Mouse (Mus musculus): ENCODE measurements around the gene H2afy. TPM values are rescaled to one million over a fixed set of nuclear protein-coding genes. Genes with fewer than 3 reads are reported as not detected.

H2afy gene
- total RNA-seq, 2 experiments from 2014 or later: 754 to 1,537 TPM

DNA sequence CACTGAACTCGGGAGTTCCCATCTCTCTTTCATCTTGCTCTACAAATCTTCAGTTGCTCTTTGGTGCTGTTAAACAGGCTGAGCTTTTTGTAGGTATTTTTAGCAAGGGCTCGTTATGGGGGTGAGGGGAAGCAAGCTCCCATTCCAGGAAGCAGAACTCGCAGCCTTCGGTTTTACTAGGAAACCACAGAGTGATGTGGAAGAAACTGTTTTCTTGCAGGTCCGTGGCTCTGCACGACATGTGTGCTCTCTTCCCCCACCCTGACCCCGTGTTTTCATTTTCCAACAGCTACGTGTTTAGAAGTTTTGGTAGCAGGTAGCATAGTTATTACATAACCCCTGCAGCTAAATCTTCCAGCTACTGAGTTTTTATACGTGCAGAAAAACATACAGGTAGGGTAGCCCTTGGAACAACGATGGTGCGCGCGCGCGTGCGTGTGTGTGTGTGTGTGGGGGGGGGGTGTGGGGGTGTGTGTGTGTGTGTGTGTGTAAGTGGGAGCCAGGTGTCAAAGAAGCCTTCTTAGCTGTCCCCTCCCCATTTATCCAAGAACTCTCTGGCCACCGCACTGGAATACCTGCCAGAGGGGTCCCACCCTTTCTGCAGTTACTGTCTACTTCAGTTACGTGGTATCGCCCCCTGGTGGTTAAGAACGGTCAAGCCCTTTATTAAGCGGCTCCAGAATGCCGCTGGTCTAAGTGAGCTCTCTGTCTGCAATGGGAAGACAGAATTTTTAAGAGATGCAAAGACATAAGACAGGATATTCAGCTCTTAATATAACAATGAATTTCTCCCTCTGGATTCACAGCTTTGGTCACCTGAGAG, 15.5 kb upstream of the H2afy start:
- peak; percentile 87 for ATAC-seq (replicated peaks; ENCODE audit: poor library complexity)

DNA sequence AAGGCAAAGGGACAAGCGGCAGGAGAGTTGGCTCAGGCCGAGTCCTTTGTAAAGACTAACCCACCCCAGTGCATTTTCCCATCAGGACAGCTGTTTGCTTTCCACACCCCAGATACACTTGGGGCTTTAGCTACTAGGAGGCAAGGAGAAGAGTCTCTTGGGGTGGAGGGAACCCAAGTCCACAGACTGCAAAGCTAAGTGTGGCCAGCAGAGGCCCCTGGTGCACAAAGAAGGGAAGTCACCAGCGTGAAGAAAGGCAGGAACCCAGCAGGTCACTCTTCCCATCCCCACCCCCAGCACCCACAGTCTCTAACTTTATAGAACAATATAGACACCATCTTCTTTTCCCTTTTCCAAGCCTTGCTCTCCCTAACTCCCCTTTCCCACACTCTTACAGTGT, 9.4 kb upstream of the H2afy start:
- ATAC-seq (replicated peaks; ENCODE audit: poor library complexity): peak; percentile 98

DNA sequence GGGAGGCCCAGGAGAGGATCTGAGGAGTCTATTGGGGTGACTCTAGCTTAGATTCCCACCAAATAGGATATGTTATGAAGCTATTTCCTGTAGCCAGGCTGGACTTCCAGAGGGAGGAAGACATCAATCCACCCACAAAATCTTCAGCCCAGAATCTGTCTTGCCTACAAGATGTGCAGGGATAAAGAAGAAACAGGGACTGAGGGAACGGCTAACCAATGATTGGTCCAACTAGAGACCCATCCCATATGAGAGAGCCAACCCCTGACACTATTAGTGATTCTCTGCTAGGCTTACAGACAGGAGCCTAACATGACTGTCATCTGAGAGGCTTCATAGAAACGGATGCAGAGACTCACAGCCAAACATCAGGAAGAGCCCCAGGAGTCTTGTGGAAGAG, 7.9 kb upstream of the H2afy start:
- no peak for ATAC-seq (replicated peaks; ENCODE audit: poor library complexity)

DNA sequence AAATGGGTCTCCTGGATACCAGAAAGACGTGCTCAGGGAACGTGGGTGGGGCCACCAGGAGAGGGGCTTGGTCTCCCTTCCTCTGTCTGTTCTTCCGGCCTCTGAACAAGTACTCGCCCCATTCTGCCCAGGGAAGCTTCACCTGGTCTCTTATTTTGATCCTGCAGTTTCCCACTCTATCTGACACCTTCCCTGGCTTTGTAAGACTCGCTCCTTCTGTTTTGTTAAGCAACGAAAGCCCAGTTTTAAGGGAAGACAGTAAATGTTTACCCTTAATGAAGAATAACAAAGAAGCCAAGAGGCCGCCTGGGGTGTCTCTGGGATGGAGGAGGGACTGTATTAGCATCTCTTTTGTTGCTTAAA, 7.0 kb upstream of the H2afy start:
- no peak for ATAC-seq (replicated peaks; ENCODE audit: poor library complexity)

DNA sequence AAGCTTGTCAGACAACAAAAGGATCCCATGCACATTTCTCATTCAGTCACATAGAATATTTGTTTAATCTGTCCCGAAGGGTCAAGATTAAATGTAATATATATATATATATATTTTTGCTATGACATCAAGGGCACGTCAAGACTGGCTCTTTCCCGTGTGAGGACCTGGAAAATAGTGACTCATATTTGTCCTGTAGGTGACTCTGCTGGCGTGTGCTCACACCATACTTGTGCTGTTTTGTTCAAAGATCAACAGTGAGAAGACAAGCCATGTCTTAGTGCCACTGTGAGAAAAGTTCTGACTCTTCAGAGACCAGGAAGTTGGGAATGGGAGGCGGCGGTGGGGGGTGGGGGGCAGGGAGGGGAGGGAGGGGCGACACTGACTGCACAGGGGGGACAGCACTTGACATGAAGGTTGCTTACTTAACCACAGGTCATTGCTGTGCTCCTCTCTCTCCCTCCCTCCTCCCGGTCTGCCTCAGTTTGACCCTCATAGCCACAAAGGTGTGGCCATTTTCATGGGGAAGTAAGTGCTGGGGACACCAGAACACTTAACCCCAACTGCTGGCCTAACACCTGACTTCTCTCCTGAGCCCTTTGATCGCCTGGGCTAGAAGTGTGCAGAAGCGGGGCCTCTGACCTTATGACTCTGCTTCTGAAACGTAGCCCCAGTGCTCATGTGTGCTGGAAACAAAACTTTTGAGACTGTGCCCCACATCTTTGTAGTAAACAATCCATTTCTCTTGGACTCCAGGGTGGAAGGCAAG, 6.4 kb upstream of the H2afy start:
- no peak for ATAC-seq (replicated peaks; ENCODE audit: poor library complexity)

DNA sequence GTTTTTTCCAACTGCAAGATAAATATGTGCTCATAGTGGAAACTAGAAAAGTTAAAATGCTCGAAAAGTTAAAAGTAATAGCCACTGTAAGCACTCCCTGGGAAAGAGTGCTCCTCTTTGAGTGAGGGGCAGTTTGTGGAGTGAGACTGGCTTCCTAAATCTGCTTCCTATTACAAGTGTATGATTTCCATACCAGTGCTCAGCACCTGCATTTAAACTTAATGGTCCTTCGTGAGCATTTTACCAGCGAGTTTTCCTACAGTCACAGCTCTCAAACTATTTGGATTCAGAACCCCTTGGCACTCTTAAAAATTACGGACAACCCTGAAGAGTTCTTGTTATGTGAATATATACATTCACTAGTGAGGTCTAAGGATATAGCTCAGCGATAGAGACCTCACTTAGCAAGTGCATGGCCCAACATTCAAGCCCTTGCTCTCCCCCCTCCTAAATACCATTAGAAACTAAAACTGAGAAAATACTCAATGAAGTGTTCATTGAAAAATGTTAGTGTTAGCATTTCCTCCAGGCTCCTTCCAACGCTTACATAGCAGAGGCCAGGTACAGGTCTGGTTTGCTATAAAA, 3.1 kb upstream of the H2afy start:
- ATAC-seq (replicated peaks; ENCODE audit: poor library complexity): no peak

DNA sequence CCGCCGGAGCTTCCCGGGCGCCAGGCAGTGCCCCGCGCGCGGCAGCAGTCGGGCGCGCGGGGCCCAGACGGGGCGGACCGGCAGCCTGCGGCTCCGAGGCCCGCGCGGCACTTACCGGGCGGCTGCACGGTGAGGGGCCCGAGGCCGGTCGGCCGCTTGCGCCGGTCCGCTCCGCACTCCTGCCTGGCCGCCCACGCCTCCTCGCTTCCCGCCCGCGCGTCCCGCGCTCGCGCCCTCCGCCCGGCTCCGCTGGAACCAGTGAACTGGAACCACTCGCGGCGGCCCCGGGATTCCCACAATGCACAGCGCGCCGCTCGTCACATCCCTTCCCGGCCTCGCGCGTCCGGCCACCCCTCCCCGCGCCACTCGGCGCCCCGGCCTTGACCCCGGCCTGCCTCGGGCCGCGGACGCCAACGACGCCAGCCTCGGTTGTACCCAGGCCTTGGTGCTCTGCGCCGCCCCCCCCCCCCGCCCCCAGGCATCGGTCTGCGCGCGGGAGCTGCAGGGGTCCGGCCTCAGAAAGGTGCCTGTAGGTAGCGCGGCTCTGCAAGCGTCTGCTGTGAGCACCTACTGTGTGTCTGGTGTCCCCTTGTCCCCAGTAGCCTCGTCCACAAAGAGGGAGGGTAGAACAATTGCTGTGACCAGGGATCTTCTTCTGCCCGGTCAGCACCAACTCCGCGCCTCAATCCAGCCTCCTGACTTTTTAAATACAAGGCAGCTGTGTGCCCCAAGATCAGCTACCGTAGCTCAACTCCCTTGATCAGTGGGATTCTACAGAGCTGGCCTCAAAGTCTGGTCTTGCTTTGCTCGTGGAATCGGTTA, 719 bp downstream of the H2afy start:
- ATAC-seq (replicated peaks; ENCODE audit: poor library complexity): peak; percentile 83

DNA sequence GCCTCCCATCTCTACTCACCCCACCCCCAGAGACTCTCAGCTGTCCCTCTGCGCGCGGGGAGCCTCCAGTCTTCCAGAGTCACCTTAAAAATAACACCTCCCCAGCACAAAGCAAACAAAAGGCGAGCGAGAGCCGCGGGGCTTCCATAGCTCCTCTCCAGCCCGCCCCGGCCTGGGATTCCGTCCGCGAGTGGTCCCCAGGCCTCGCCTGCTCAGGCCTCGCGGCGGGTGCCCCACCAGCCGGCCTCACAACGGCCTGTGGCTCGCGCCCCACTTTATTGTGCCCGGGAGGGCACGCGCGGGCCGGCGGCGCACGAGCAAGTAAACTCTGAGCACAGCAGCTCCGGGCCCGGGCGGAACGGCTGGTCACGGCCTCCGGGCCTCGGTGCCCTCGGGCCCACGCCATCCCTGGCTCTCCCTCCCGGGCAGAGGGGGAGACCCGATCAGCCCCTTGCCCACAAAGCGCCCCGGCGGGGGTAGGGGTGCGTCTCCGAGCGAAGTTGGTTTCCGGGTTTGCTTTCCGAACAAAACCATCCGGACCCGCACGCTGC, 1.5 kb downstream of the H2afy start:
- no peak for ATAC-seq (replicated peaks; ENCODE audit: poor library complexity)

DNA sequence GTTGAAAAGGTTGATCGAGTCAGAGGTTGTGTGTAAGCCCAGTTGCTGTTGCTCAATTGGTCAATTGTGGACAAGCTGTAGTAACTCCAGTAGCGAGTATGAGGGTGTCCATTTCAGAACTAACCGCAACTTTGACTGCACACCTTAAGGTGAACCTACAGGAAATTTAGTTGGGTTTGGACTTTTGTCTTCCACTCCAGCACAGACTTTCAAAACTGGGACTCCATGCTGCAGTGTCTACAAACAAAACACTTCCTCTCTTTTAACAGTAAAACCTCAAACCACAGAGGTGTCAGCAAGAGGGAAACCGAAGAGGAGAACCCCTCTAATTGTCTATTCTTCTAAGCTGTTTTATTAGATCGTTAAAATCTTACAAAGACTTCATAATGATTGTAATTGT, 2.1 kb downstream of the H2afy start:
- ATAC-seq (replicated peaks; ENCODE audit: poor library complexity): no peak

DNA sequence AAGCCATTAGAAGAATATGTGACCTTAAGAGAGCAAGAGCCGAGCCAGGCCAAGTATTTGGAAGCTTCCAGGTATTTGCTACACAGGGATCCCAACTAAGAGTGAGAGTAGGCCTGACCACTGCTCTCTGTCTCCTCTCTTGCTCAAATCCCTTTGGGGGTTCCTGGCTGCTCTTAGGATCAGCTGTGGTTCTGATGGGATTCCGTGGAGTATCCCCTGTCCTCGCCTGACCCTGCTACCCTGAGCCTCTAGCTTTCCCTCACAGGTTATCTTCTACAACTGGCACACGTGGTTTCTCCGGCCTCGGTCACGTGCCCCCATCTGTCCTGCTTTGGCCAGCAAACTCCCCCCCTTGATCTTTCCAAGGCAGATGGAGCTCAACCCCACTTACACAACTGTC, 3.2 kb downstream of the H2afy start:
- ATAC-seq (replicated peaks; ENCODE audit: poor library complexity): no peak

DNA sequence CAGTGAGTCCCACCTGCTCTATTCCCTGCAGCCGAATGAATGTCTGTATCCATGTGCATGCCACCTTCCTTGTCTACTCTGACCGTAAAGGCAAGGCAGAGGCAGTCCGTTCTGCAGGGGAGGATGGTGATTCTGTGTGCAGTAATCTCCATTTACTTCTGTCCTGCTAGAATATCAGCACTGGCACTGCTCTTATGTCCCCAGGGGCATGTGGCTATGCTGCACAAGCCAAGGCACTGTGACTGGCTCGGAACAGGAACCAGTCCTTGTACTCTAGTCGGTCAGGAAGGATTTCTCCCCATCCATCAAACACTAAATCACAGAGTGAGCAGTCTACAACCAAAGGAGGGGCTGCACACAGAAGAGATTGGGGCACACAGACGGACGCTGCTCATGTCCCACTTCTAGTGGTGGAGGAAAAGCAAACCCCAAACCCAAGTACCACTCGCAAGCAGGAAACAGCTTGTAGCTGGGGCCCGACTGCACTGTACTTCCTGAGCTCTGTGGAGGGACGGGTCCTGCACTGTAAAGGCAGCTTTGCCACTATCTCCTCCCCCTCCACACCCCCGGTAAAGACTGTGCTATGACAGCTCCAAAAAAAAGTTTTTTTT, 3.7 kb downstream of the H2afy start:
- peak; percentile 33 for ATAC-seq (replicated peaks; ENCODE audit: poor library complexity)

DNA sequence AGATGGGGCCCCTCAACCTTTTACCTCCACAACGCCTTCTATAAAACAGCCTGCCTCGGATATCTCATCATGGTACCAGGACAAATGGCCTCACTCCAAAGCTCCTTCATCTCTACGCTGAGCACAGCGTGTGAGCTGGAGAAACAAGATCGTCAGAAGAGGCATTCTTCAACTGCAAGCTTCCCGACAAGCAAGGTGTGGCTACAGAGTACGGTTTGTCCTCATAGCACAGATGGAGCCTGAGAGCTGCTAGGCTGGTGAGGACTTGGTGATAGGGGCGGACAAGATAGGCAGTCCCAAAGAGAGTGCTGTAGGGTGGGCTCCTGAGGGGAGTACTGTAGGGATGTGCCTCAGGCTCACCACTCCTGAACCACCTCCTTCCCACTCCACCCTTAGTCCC, 5.6 kb downstream of the H2afy start:
- no peak for ATAC-seq (replicated peaks; ENCODE audit: poor library complexity)

DNA sequence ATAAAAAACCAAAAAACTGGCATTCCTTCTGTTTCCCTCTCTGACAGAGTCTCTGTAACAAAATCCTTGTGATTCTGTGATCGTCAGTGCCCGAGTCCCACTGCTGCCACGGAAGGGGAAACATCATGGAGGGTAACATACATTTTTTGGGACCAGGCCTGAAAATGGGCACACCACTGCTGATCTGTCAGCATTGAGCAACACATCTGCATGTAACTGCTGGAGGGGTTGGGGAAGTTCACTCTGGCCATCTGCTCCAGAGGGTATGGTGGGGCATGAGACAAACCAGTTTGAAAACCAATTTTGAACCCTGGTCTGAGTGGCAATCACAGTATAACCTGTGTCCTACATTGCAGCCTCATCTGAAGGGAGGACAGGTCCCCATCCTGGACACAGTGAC, 6.6 kb downstream of the H2afy start:
- ATAC-seq (replicated peaks; ENCODE audit: poor library complexity): peak; percentile 55

DNA sequence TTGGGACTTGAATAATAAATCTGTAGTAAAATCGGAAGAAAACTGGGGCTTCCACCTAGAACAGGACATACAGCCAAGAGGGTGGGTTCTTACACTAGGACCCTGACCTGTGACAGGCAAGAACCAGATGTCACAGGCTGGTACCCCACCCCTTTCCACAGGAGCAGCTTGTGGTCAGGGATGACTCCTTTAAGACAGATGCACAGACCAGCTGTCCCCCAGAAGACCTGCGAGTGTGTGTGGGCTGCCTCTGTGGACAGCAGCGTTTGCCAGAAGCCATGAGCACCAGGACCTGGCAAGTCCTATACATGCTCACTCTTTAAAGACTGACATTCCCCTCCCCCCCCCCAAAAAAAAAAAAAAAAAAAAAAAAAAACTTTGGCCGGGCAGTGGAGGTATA, 7.1 kb downstream of the H2afy start:
- no peak for ATAC-seq (replicated peaks; ENCODE audit: poor library complexity)

DNA sequence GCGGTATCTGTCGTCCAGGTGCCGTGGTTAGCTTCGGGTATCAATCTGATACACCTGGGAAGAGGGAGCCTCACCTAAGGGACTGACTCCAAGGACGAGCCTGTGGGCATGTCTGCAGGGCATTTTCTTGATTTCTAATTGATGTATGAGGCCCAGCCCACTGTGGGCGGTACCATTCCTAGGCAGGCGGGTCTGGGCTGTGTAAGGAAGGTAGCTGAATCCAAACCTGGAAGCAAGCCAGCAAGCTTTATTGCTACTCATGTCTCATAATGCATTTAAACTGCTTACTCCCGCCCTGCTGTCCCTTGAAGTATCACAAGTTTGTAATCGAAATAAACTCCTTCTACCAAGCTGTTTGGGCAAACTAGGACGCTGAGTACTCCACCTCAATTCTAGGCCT, 10.5 kb downstream of the H2afy start:
- no peak for ATAC-seq (replicated peaks; ENCODE audit: poor library complexity)

DNA sequence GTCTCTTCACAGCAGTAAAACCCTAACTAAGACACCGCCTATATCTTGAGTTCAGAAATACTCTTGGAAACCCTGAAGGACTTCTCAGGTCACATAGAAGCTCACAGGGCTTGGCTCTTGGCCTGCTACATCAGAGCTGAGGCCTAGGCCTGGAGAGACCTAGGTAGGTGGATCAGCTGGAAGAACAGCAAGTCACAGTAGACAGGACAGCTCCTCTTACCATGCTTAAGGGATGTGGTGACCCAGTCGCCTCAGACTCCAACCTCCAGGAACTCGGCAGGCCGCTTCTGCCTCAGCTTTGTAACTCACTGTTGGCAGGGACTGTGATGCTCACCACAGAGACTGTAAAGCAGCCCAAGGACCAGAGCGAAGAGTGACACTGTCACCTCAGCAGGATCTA, 13.1 kb downstream of the H2afy start:
- no peak for ATAC-seq (replicated peaks; ENCODE audit: poor library complexity)

DNA sequence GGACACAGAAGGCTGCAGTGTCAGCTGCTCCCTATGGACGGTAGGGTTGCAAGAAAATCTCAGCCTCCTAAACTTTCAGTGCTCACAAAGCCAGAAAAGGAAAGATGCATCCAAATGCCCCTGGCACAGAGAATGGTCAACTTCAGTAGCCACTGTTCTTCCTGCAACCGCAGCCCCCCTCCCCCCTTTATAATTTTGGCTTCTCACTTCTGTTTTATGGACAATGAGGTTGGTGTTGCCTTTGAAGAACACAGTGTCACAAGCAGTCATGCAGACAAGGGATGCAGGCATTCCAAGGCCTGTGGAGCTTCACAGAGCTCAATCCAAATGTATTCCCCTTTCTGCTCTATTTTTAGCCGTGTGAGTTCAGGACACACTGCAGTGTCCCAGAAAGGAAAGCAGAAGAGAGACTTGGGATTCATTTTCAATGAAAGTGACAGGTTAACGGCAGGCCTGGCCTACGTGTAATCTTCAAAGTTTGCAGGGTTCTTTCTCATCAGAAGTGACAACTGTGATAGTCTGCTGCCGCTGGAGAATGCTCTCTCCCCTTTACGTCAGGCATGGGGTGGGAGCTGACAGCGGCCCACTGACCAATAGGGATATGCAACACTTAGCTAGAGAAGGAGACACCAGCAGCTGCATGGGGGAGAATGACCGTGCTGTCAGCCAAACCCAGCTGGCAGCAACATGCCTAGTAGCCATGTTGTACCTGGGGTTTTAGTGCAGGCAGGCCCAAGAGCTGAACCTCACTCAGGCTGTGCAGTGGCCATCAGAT, 18.0 kb downstream of the H2afy start:
- no peak for ATAC-seq (replicated peaks; ENCODE audit: poor library complexity)

DNA sequence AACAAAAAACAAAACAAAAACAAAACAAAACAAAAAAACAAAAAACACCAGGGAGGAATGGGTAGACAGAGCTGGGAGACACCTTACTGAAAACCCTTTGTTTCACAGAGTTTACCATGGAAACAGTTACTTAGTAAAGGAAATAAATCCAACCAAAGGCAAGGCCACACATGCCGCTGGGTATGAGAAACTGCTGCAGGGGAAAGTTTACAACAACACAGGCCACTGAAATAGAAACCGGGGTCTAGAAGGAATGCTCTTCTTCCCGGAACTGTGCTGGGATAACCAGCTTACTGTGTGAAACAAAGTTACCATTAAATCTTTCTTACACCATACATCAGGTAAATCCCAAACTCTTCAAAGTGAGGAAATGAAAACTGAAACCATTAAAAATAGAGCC, 20.3 kb downstream of the H2afy start:
- no peak for ATAC-seq (replicated peaks; ENCODE audit: poor library complexity)

DNA sequence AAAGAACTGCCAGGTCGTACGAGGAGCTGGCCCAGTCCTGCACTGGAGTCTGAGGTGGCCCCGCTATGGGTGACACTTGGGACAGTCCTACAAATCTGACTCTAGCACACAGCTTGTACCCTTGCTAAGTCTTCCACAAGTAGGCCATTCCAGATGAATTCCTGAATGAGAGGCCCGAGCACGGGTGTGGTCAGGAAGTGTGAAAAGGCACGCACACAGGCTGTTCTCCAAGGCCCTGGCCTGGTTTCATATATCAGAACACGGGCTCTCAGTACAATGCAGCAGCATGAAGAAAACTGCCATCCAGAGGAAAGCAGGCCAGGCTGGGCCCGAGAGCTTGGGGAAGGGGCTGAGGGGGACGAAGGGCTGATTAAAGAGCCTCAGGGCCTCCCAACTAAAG, 20.8 kb downstream of the H2afy start:
- no peak for ATAC-seq (replicated peaks; ENCODE audit: poor library complexity)

All from megakaryocyte progenitor cell, adult 5-6 weeks (primary cell).